Mouse (Mus musculus): ENCODE results near the gene Myo1a.

DNA sequence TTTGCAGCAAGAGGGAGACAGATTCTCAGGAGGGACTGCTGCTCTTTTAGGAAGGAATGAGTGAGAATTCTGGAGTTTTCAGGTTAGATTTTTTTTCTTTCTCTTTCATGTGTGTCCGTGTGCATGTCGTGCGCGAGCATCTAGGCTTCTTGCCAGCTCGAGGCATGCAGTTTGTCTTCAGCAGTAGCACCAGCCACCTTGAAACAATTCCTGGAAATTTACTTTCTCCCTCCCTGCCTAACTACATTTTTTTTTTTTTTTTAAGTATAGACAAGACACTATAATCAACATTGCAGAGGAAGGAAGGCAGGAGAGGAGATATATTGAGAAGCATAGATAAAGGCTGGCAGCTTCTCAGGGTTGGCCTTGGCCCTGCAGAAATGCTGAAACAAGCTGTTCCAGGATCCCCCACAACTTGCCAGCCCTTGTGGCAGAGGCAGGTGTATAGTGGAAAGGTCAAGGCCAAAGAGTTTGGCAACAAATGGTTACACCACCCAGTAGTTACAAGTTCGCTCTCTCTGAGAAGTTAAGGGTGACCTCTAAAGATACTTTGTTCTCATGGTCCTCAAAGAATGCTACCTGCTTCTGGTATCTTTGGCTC, 49.7 kb downstream of the Myo1a start:
- TF ChIP-seq USF1 (IDR thresholded peaks at IDR 0.05; ENCODE audit: low read depth) (no peak), CTCF (IDR thresholded peaks at IDR 0.05; ENCODE audit: control insufficient read depth, insufficient read depth, insufficient read length) (no peak), MYOG (IDR thresholded peaks at IDR 0.05; ENCODE audit: control insufficient read depth, extremely low read depth, insufficient read length) (no peak), FOSL1 (IDR thresholded peaks at IDR 0.05; ENCODE audit: insufficient read depth, low read length, poor library complexity, severe bottlenecking) (no peak), MAX (IDR thresholded peaks at IDR 0.05) (no peak), CEBPB (IDR thresholded peaks at IDR 0.05; ENCODE audit: low read depth) (no peak), MYOD1 (IDR thresholded peaks at IDR 0.05; ENCODE audit: control insufficient read depth, insufficient read length, low read depth) (no peak)

Data from C2C12 (cell line).